Mouse (Mus musculus) urinary bladder, postnatal 4 days (tissue): ENCODE measurements around the gene Tank.

Experiments used
- DNase-seq, 2 experiments: peaks; one replicate each; pipeline ENCODE4 v3.0.0; 2021 to 2022; ENCODE audit warnings: low spot score in 2 of 2

Tank gene

DNA sequence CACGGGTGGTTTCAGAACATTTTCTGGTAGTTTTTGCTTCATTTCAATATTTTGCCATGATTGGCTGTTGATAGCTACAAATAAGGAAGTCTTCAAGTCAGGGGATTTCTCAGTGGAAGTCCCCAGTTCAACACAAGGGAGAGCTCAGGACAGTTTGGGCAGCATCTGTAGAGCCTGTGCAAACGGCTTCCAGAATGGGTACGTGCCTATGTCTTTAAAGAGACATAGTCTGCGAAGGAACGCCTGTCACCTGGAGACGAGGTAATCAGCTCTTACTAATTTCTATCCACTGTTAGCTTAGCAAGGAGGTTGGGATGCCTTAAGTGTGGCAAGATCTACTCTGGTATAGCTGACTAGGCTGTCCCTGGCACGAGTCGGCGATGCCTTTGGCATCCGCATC lies at the start of gene Tank:
TSS of gene Tank (plus strand) at position 153 of the 400 bp plus-strand sequence.
- no peak for DNase-seq

DNA sequence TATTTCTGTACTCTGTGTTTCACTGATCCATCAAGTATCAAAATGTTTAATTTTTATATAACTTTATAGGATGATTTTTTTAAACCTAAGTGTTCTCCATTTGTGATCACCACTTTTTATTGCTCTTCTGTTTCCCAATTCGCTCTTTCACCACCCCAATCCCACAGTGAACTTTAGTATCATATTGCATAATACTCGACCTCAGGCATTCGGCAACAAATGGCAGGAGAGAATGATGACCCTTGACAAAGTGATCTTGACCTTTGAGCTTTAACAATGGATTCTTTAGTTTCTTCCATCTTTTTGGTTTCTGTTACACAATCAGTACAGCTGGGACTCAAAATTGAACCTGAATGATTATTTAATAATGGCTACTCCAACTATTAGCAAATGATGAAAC lies 46.1 kb upstream of the Tank start:
- no peak for DNase-seq

DNA sequence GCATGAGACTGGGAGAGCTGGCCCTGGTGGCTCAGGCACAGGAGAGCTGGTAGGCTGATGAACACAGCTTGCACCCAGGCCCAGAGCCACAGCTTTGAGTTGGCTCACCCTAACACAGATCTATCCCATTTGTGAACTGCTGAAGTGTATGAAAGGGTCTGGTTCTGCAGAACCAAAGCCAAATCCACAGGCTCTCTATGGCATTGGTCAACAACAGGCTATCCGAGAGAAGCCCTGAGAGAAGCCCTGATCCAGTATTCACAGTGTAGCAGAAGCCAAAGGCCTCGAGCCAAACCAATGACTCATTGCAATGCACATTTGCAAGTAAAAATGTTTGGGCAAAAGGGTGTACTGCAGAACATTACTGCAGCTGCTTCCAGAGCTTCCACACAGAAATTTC lies 45.3 kb upstream of the Tank start:
- DNase-seq: peak; percentile 29 to 64

DNA sequence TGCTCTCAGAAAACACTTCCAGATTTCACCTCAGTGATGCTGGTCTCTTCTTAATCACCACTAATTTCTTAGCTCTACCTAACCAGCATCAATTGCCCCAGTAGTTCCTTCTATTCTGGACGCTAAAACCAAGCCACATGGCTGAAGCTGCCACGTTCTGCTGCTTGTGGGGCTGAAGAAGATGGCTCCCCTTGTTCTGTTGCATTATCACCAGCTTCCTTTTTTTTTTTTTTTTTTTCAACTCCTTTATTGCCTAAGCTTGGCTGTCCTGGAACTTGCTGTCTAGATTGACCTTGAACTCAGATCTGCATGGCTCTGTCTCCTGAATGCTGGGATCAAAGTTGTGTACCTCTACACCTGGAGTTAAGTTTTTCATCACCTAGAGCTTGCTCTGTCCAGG lies 41.5 kb upstream of the Tank start:
- no peak for DNase-seq

DNA sequence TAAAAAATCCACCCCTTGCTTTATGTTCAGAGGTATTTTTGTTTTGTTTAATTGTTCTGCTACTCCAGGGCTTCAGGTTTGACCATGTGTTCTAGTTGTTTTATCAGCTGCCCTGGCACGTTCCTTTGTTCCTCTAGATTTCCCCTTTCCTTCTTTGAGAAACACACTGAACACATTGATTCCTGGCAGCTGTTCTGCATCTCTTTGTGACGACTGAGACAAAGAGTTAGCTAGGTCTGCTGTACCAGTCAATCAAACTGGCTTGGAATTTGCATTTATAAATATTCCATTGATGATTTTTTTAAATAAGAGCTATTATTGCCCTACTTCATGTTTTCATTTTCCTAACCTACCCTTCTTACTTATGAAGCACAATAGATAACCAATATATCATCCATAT lies 39.0 kb upstream of the Tank start:
- DNase-seq: no peak

DNA sequence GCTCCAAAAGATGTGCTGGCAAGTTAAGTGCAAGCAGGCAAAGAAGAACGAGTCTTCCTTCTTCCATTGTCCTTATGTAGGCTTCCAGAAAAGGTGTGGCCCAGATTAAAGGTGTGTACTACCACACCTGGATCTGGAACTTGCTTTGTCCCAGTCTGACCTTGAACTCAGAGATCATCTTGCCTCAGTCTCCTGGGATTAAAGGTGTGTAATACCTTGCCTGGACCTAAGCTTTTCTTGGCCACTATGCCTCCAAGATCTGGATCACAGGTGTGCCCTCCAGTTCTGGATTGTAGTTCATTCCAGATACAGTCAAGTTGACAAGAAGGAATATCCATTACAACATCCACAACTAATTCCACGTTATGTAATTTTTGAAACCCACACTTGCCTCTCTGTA lies 36.0 kb upstream of the Tank start:
- DNase-seq: no peak

DNA sequence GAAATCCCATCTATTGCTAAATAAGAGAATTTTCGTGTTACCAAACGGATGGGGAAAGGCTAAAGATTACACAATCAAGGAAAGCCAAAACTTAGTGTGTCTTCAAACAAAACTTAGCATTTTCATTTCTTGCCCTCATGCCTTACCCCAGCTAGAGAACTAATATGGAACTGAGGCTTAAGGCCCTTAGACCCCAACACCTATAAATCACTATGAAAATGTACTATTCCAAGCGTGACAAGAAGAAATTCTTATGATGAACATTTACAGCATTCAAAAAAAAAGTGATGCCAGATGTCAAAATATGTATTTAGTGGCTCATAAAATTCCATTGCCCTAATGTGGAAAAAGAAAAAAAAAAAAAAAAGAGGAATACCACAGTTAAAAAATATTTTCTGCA lies 32.7 kb upstream of the Tank start:
- no peak for DNase-seq

DNA sequence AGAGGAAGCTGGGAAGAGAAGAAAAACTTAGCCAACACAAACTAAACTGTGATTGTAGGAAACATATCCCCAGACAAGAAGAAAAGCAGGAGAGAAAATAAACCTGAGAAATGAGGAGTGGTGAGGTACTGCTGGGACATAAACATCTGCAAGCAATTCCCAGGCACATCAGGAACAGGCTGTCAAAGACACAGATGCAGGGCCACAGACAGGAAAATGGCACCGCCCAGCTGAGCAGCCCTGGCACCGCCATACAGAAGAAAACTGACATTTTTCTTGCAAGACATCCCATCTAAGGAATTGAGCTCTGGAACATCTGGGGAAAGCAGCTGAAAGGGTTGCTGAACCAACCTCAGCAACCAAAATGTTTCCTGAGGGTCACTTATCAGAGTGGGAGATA lies 30.4 kb upstream of the Tank start:
- DNase-seq: no peak

DNA sequence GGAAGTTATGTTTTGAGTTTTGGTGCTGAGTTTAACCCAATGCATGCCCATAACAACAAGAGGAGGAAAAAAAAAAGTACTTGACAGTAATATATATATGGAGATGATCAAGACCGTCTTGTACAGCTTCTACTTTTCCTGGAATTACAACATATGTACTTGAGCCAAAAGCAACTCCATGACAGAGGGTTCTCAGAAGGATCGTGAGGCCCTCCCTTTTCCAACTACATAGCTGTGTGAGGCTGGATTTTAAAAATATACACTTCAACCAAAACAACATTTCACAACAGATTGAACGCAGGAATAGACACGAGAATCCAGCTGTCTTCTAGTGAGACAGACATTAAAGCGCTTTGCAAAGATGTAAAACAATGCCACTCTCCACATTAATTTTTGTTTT lies 26.7 kb upstream of the Tank start:
- no peak for DNase-seq

DNA sequence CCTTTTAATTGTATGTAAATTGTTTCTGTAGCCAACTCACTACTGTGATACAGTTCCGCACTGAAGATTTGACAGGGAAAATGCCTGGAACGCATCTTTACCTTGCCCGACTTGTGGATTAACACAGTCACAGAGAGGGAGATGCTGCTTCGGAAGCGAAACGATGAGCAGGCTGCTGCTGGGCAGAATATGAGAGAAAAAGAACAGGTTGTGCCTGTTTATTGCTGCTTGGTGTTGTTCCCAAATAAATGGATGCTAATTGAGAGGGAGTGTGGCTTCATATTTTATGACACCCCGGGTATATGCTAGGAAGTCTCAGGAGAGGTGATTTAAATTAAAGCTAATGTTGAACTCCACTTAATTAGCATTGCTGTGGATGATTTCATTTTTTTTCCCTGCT lies 23.0 kb upstream of the Tank start:
- no peak for DNase-seq

DNA sequence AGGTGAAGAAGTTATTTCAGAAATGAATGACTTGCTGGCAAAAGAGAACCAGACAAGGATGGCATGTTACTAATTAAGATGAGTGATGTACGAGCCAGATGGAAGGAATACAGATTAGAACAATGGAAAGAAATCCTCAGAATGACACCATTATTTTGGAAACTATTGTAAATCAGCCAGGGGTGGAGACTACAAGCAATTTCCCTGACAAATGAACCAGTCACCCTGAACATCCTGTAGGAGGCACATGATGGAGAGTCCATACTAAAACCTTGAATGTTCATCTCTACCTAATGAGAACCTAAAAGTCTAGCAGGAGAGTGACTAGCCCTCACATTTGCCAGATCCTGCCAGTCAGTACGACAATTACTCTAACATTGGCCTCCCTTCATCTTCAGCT lies 22.6 kb upstream of the Tank start:
- no peak for DNase-seq

DNA sequence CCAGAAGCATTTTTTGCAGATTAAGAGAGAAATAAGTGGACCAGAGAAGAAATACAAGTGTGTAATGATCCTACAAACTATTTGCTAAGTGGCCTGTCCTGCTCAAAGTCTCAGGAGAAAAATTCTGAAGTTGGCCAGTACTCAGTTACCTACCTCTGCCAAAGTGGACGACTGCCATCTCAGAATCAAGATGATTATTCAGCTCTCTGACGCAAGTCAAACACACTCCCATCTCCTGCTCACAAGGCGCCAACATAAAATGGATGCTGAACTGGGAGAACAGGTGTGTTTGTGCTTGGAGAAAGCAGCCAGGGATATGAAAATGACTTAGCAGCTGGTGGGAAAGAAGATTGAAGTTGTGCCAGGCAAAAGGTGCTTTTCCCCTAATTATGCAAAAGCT lies 21.7 kb upstream of the Tank start:
- no peak for DNase-seq

DNA sequence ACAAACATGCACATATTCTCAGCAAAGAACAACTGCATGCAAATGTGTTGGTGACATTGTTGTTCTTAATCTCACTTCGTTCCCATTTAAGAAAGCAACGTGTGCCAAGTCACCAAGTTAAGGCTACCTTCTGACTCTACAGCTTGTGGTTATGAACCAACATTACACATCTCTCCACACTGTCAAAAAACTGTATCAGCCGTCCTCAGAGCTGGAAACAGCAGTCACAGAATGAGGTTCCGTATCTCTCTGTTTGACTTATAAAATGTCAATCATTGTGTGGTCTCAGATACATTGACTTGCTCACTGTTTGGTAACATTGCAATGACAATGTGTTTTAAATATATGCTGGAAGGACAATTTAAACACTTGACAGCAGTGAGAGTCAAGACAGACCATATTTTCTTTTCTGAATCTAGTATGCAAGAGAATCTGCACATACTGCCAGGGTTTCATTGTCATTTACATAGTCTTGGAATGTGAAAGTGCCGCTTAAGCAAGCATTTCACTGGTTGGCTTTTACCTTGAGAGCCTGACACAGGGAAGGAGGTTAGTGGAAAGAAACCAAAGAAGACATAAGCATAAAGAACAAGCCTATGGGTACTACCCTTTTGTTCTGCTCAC lies 20.4 kb upstream of the Tank start:
- DNase-seq: no peak

DNA sequence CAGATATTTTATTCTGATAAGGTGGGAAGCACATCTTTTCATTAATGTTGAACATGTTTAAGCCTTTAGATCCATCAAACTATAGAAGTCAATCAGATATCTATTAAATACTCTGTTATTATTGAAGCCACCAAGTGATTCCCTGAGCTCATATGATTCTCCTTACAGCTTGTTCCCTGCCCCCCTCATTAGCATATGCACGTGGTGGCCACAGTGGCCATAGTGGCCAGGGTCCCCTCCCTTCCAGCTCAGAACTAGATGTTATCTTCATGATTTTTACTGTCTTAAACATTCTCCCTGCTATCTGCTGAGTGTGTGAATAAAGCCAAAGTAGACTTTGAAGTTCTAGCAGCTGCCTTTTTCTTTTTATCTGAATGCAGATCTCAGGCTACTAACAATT lies 17.3 kb upstream of the Tank start:
- DNase-seq: no peak

DNA sequence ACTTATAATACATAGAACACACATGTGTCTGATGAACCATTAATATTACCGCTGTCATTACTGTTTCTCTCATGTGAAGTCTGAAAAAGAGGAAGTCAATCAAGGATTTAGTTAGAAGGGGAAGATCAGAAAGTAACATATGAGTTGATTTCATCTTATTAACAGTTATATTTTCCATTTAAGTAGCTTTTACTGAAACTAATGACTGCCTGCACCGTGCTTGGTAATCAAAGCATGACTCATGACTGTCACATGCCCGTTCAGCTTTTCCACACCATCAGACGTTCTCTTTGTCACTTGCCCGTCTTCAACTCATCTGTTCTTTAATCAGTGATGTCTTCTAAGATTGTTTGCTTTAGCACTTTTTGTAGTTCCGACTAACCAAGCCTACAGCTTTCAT lies 15.2 kb upstream of the Tank start:
- no peak for DNase-seq

DNA sequence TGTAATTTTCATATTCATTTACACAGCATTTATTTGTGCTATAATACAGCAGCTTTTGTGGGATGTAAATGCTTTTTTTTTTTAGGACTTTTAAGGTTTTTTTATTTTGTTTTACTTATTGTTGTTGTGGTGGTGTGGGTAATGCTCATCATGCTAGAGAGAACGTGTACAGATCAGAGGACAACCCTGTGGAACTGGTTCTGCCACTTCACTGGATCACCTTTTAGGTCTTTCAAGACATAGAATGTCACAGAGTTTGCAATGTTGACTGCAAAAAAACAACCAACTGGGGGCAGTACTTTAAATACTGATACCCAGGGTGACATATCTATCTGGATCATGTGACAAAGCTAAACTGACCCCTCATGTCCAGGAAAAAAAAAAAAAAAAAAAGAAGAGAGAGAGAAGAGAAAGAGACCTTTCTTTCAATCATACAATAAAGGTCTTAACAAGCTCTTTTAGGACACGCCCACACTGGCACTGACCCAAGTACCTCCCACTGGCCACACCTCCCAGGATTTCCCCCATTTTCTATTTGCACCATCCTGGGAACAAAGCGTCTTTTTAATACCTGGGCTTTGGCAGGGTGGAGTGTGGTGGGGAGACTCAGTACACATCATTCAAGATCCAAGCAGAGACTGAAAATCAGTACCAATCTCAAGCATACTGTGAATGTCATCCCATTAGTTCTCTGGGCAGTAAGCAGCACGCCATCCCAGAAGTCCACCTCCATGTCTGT lies 11.2 kb upstream of the Tank start:
- peak in 1 of 2 experiments; percentile 62 for DNase-seq

DNA sequence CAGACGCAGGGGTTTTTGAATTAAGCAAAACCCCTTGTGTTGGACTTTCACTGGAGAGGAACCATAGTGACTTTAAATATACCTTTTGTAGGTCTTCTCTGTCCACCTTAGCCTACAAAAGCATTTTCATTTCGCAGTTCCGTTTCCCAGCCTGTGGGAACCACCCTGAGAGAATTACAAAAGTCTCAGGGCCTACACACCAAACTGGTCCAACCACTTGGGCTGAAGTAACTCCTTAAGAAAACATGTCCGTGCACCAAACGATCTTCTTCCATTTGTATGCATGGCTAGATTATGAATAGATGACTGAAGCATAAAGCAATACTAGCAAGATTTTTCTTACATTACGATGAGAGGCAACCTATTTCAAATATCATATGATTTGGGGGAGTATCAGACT lies 9.2 kb upstream of the Tank start:
- DNase-seq: no peak

DNA sequence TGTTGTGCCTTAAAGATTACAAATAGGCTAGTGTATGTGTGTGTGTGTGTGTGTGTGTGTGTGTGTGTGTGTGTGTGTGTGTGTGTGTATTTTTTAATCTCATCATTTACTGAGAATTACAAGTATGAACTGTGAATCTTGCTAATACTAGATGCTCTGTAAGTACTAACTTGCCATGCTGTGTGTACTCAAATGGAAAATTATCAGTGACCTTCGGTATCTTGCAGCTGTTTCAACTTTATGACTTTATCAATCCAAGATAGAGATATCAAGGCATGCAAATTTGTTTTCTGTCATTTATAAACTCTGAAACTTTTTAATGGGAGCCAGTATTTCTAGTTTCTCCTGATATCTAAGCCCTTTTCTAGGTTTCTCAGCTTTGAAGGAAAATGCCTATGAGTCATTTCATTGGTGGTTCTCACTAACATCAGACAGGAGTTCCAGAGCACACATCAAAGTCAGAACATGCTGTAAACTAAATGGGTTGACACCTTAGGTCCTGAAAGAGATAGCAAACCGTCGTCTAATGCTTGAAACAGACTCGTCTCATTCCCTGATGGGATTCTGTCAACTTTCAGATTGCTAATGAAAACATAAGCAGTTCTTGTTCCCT lies 6.9 kb upstream of the Tank start:
- DNase-seq: no peak

DNA sequence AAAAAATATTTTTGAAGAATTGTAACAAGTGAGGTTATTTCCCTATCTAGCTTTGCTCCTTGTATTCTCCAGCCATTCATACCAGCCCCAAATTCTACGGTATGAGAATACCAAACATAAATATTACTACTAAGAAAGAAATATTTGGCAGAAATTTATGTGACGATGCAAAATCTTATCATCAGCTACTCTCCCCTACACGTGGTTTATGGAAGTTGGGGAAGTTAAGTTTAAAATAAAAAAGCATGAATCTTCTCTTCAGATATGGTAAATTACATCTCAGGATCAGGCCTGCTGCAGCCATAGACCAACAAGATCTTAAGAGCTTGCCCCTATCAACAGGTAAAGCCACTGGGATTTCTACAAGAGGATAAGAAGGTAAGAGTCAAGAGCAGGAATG lies 1.9 kb upstream of the Tank start:
- DNase-seq: no peak

DNA sequence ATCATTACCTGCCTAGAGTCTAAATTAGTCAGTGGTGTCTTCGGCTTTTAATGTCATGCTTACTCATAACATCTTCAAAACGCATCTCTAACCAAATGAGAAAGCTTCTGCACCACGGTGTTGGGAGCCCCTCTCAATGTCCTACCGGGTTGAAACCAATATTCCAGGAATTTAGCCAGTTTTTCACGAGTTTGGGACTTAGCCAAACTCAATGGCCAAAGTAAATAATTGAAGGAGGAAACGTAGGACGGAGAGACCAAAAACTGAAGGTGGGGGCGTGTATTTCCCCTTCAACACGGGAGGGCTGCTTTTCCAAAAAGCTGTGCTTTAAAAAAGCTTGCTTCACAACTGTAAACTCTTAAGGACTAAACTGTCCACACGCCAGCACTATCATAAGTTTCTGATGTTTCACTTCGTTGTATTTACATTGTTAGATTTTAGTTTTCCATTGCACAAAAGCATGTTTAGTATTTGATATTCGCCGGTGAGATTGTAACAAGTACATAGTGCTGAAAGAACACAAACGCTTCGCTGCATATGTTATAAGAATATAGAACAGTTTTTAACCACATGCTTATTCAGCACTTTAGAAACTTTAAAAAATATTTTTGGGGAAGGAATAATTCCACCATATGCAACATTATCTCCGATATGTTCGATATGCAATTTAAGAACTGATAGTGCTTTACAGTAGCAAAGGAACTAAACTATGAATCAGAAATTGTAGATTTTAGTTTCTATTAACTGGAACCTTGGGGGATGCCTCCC lies 1.3 kb upstream of the Tank start:
- no peak for DNase-seq

DNA sequence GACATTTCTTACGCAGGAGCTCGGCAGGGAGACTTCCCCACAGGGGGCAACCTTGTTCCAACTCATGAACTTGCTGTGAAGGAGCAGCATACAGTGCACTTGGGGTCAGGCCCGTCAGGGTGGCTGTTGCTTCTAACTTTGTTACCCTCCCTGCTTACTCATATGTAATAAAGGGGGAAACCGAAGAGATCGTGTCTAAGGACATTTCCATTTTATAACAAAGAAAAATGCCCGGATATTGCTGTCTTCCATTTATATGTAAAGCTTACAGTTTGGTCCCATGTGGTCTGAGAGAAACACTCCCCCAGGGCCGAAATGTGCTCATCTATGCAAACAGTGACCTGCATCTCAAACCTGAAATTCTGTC lies 706 bp upstream of the Tank start:
- no peak for DNase-seq

DNA sequence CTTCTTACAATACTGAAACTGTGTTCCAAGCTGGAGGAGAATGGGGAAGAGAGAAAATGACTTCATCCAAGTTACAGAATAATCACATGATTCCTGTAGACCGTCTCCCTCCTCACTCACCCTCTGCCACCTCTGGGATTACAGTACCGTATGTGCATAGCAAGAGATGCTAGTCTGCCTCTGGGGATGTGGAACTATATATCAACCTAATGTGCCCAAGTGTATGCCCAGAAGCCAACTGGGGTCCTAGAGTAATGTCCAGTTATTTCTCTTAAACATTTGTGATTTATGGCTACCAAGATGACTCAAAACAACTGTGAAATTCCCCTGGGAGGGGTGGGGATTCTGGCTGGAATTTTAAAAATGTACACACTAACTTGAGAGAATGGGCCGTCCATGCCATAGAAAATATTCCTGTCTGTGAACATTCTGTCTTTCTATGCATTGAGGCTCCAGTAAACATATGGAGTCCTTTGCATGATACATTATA lies 1.2 kb downstream of the Tank start:
- no peak for DNase-seq

DNA sequence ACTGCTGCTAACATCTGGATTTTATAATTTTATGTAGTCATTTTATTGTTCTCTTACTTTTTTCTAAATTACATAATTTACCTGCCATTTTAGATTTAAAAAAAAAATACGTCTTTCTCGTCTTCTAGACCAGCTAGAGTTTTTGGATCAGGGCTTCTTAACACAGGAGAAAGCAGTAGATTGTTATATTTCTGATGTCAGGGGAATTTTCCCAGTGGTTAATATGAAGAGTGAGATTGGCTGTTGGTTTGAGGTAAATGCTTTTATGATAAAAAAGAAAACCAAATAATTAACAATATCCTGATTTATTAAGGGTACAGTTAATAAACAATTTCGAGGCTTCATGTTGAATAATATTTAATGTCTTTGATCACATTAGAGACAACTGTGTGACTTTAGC lies 1.7 kb downstream of the Tank start:
- DNase-seq: no peak
